Mouse (Mus musculus) intestine, postnatal 0 days (tissue): ENCODE data around the gene Zfp652. TPM values are rescaled to one million over a fixed set of nuclear protein-coding genes. Genes with fewer than 3 reads are reported as not detected.

Source experiments
- ATAC-seq: fragments of 200-750 bp; cut with Nextera tagmentation; 2 replicates; pipeline ENCODE4 v1.8.0; 2017; ENCODE audit warnings: mild to moderate bottlenecking, moderate TSS enrichment, moderate library complexity
- H3K27ac ChIP-seq: fragments of 300-500 bp; sonication (generic); 2 replicates; pipeline ENCODE4 v1.5.1; 2014; ENCODE audit warnings: mild to moderate bottlenecking, low read depth, low read length, moderate library complexity
- H3K27me3 ChIP-seq: fragments of 300-500 bp; sonication (generic); replicated peaks from 2 replicates; pipeline ENCODE4 v1.6.1; 2014; ENCODE audit warnings: low read length, mixed read lengths; ENCODE audit not compliant: control insufficient read depth, insufficient read depth
- H3K36me3 ChIP-seq: fragments of 300-500 bp; sonication (generic); 2 replicates; pipeline ENCODE4 v1.6.1; 2014; ENCODE audit warnings: mild to moderate bottlenecking, moderate library complexity; ENCODE audit not compliant: control insufficient read depth, insufficient read depth
- H3K4me1 ChIP-seq: fragments of 300-500 bp; sonication (generic); replicated peaks from 2 replicates; pipeline ENCODE4 v1.6.1; 2014; ENCODE audit warnings: antibody characterized with exemption, low read length, mixed read lengths; ENCODE audit not compliant: control insufficient read depth, insufficient read depth
- H3K4me2 ChIP-seq: fragments of 300-500 bp; sonication (generic); replicated peaks from 2 replicates; pipeline ENCODE4 v1.6.1; 2014; ENCODE audit warnings: low read depth, mild to moderate bottlenecking, moderate library complexity
- H3K4me3 ChIP-seq: fragments of 300-500 bp; sonication (generic); 2 replicates; pipeline ENCODE4 v1.5.1; 2014; ENCODE audit warnings: low read depth, low read length
- H3K9ac ChIP-seq: fragments of 300-500 bp; sonication (generic); 2 replicates; pipeline ENCODE4 v1.6.1; 2014; ENCODE audit warnings: mild to moderate bottlenecking, low read depth, low read length
- H3K9me3 ChIP-seq: fragments of 300-500 bp; sonication (generic); 2 replicates; pipeline ENCODE4 v1.6.1; 2016; ENCODE audit warnings: mixed run types; ENCODE audit not compliant: control insufficient read depth
- CTCF ChIP-seq: sonication (generic); IDR thresholded peaks from 2 replicates; pipeline ENCODE4 v1.5.1; 2016; ENCODE audit warnings: low read depth, mild to moderate bottlenecking, control low read depth, antibody characterized with exemption, moderate library complexity
- WGBS: fragments of 180-500 bp; shearing (Covaris S2); extraction: QIAGEN DNeasy Blood & Tissue Kit; methylation state at CpG from one replicate; pipeline ENCODE4 v1.1.7; 2014; 5-methylcytosine and 5-hydroxymethylcytosine counted together
- polyA plus RNA-seq: library from polyadenylated mRNA; unstranded; fragments of >200 nt; fragmentation: Nextera tagmentation; extraction: Ambion mirVana; gene quantifications from 2 replicates; pipeline ENCODE4 v1.2.1, GENCODE M21; 2015

Zfp652 gene
- polyA plus RNA-seq, 1 experiment from 2014 or later, result 7.9 TPM

DNA sequence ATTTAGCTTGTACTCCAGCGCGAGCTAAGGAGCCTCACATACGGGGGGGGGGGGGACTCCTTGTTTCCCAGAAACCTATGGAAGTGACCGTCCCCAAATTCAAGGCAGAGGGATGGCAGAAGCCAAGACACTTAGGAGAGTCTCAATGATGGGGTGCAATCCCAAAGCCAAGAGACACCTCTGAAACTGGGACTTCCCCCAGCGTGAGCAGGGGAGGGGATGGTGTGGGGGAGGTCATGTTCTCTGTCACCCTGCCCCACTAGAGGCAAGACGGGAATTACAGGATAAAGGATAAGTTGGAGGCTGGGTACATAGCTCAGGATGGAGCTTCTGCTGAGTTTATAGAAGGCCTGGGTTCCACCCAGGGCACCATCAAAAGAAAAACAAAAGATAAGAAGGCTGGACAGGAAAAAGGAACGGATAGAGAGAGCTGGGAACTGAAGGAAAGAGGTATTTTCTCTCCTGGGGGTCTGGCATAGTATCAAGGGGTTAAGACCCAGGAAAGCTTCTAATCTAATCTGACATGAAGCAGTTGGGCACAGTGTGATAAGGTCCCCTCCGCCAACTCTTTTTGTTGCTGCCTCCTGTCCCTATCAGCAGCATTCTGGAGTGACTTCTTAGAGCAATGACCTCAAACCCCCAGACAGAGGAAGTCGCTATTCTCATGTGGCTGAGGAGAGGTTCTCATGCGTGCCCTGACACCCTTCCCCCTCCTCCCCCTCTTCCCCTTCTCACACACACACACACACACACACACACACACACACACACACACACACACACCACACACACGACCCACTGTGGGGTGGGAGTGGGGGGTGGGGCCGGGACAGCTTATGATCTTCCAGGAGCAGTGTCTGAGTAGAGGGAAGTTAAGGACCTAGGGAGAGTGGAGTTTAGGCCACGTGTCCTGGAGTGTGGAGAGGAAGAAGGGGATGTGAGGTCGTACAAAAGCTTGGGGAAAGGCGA, 122.6 kb downstream of the Zfp652 start:
- H3K27me3 ChIP-seq, result peaks cover 33% of the 10 kb centered on the region

DNA sequence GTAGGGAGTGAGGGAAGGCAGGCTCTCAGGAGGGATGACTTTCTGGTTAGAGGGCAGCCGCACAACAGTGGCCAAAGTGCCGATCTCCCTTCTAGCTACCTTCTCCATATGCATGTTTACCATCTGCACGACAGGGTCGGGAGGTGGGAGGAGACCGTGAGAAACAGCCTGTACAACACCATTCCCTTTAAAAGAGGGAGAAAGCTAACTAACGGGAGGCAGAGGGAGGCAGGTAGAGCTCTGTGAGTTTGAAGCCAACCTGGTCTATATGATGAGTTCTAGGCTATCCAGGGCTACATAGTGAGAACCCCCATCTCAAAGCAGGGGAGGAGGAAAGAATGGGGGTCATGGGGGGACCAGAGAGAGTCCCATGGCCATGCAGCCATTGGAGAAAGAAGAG, 123.4 kb downstream of the Zfp652 start:
- H3K4me1 ChIP-seq, result peaks cover 15% of the 10 kb centered on the region
- H3K9ac ChIP-seq, result no peak overlapping the region
- no peak for TF ChIP-seq CTCF

More for the DNA sequence above, 122.6 kb downstream of the Zfp652 start:
- Histone ChIP-seq H3K9me3 (no peaks in the 10 kb centered on the region), H3K36me3 (peaks cover 7% of the 10 kb centered on the region; the same call in 1 of the 2 replicates), H3K4me2 (peak overlapping the region; percentile 51), H3K9ac (no peak overlapping the region), H3K4me1 (peaks cover 15% of the 10 kb centered on the region), H3K27ac (no peak overlapping the region), H3K4me3 (no peak overlapping the region)
- ATAC-seq, result no peak
- WGBS, result 28% methylated on average over 15 of the region's 15 CpGs
- TF ChIP-seq CTCF, result no peak

DNA sequence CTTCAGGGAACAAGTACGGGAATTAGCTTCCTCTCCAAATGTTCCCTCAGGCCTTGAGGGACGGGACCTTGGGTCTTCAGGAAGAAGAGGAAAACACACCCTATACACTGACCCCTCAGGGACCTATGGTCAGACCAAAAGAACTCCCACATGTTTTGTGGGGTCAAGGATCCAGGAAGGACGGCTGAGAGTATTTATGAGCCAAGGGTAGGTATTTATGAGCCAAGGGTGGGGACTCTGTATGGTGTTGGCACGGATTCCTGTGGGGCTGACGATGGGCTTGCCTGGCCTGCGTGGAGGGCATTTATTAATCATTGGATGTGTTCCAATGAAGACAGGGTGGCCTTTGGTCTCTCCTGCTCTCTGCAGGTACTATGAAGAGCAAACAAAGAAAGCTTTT, 124.0 kb downstream of the Zfp652 start:
- TF ChIP-seq CTCF, result no peak
- H3K9me3 ChIP-seq, result no peaks in the 10 kb centered on the region
- no peak overlapping the region for H3K4me3 ChIP-seq
- peaks cover 15% of the 10 kb centered on the region for H3K4me1 ChIP-seq
- peaks cover 19% of the 10 kb centered on the region for H3K27me3 ChIP-seq
- H3K9ac ChIP-seq, result no peak overlapping the region
- WGBS, result 30% methylated on average over 6 of the region's 6 CpGs
- peaks cover 7% of the 10 kb centered on the region; the same call in 1 of the 2 replicates for H3K36me3 ChIP-seq
- peak overlapping the region; percentile 13; the same call in 1 of the 2 replicates for H3K4me2 ChIP-seq
- peak; percentile 75 for ATAC-seq
- H3K27ac ChIP-seq, result peak overlapping the region; percentile 57; the same call in 1 of the 2 replicates

More for the DNA sequence above, 123.4 kb downstream of the Zfp652 start:
- WGBS, result 45% methylated on average over 6 of the region's 6 CpGs
- H3K36me3 ChIP-seq, result peaks cover 7% of the 10 kb centered on the region; the same call in 1 of the 2 replicates
- peaks cover 25% of the 10 kb centered on the region for H3K27me3 ChIP-seq
- H3K4me2 ChIP-seq, result peak overlapping the region; percentile 13; the same call in 1 of the 2 replicates
- H3K9me3 ChIP-seq, result no peaks in the 10 kb centered on the region
- ATAC-seq, result no peak
- H3K4me3 ChIP-seq, result no peak overlapping the region
- H3K27ac ChIP-seq, result no peak overlapping the region

DNA sequence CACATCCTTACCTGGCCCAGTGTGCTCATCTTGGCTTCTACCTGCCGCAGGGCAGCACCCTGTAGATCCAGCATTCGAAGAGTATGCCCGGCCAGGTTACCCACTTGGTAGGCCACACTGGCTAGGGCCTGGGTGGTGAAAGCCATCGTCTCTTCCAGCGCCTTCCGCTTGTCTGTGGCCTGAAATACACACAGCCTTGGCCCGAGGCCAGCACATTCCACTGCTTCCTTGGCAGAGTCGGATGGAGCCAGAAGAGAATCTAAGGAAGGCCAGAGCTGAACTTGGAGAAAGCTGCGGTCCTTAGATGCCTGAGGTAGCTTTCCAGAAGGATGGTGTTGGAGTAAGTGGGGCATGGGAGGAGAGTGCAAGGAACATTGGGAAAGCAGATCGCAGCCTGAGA, 124.6 kb downstream of the Zfp652 start, which contains the start of gene Gngt2:
Gngt2 (plus strand) TSS at position 158 of the 400 bp plus-strand sequence.
- H3K4me3 ChIP-seq, result no peak within 1 kb of the TSS
- peaks cover 14% of the 10 kb centered on the region; the same call in 1 of the 2 replicates for H3K27me3 ChIP-seq
- ATAC-seq, result no peak
- H3K36me3 ChIP-seq, result peaks cover 4% of the 10 kb centered on the region; the same call in 1 of the 2 replicates
- 28% methylated on average over 10 of the region's 10 CpGs for WGBS
- H3K4me2 ChIP-seq, result peak within 1 kb of the TSS; percentile 21
- no peak for TF ChIP-seq CTCF
- H3K9ac ChIP-seq, result no peak within 1 kb of the TSS
- H3K9me3 ChIP-seq, result no peaks in the 10 kb centered on the region
- peaks cover 15% of the 10 kb centered on the region for H3K4me1 ChIP-seq
- H3K27ac ChIP-seq, result peak within 1 kb of the TSS; percentile 57

GRCm38 (mm10) chr11:95838598-95838997, 126.1 kb downstream of the Zfp652 start:
- Histone ChIP-seq H3K4me1 (peaks cover 15% of the 10 kb centered on the region), H3K9me3 (no peaks in the 10 kb centered on the region), H3K27me3 (0 out of 2 replicates have a peak, but pooled peaks cover 3% of the 10 kb centered on the region), H3K4me2 (0 out of 2 replicates have a peak overlapping the region, but pooled peaks have one; percentile 2), H3K27ac (no peak overlapping the region), H3K9ac (no peak overlapping the region), H3K36me3 (no peaks in the 10 kb centered on the region), H3K4me3 (no peak overlapping the region)
- ATAC-seq, result no peak
- no peak for TF ChIP-seq CTCF
- 81% methylated on average over 4 of the region's 4 CpGs for WGBS
